Mouse (Mus musculus): ENCODE data around the gene Nol9. TPM values are rescaled to one million over a fixed set of nuclear protein-coding genes. Genes with fewer than 3 reads are reported as not detected.
A peak's percentile ranks its signal among the peaks of the same experiment; 100 is the strongest.
"Not testable (repeated sequence)": the region's sequence is repeated elsewhere in the genome, so short reads cannot be mapped to it uniquely, and the experiment has no call there.

Gene Nol9
- polyA plus RNA-seq, 1 experiment from 2014 or later, result 18.1 TPM

DNA sequence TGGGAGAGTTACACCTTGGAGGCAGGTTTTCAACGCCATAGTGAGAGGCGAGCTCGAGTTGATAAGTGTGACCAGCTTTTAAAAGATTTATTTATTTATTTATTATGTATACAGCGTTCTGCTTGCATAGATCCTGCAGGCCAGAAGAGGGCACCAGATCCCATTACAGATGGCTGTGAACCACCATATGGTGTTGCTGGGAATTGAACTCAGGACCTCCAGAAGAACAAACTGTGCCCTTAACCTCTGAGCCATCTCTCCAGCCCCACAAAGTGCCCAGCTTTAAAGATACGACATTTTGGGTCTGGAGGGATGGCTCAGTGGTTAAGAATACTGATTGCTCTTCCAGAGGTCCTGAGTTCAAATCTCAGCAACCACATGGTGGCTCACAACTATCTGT lies 10.0 kb upstream of the Nol9 start:
- Histone ChIP-seq H3K27me3 (replicated peaks) (peaks cover 19% of the 10 kb centered on the region), H3K9ac (no peak overlapping the region), H3K27ac (replicated peaks) (no peak overlapping the region), H3K9me3 (no peaks in the 10 kb centered on the region), H3K4me2 (no peak overlapping the region), H3K4me1 (peaks cover 45% of the 10 kb centered on the region), H3K36me3 (peaks cover 20% of the 10 kb centered on the region), H3K4me3 (no peak overlapping the region)
- WGBS, result 32% methylated on average over 5 of the region's 5 CpGs
- ATAC-seq (ENCODE audit: extremely low read depth, insufficient number of reproducible peaks, low FRiP score, low TSS enrichment), result no peak

DNA sequence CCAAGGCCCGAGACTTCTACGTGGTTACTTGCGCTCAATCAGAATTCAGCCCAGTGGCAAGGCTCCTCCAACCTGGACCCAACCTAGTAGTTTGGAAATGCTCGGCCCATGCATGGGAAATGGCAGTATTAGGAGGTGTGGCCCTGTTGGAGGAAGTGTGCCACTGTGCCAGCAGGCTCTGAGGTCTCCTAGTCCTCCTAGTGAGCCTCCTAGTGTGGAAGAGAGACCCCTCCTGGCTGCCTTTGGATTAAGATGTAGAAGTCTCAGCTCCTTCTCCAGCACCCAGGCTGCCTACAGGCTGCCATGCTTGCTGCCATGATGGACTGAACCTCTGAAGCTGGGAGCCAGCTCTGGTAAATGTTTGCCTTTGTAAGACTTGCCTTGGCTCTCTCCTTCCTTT lies 9.1 kb upstream of the Nol9 start:
- H3K9ac ChIP-seq, result no peak overlapping the region
- 79% methylated on average over 4 of the region's 4 CpGs for WGBS

DNA sequence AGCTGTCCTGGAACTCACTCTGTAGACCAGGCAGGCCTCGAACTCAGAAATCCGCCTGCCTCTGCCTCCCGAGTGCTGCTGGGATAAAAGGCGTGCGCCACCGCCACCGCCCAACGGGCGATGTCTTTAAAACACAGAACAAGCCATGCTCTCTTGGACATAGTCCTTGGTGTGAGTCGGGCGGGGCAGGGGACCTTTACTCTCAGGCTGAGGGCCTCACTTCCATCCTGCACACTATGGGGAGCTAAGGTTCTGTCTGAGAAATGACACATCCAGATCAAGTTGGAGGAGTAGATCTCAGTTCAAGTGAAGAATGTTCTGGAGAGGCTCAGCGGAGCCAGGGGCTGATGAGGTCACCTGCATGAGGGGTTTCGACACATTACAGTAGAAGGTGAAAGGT lies 6.2 kb upstream of the Nol9 start:
- WGBS, result 81% methylated on average over 13 of the region's 13 CpGs
- Histone ChIP-seq H3K9ac (no peak overlapping the region), H3K36me3 (no peaks in the 10 kb centered on the region), H3K4me3 (no peak overlapping the region), H3K27me3 (replicated peaks) (peaks cover 19% of the 10 kb centered on the region), H3K27ac (replicated peaks) (no peak overlapping the region), H3K9me3 (no peaks in the 10 kb centered on the region), H3K4me1 (peaks cover 13% of the 10 kb centered on the region), H3K4me2 (no peak overlapping the region)
- no peak for ATAC-seq (ENCODE audit: extremely low read depth, insufficient number of reproducible peaks, low FRiP score, low TSS enrichment)

More for the DNA sequence above, 9.1 kb upstream of the Nol9 start:
- Histone ChIP-seq H3K9me3 (no peaks in the 10 kb centered on the region), H3K4me2 (no peak overlapping the region), H3K4me1 (peaks cover 36% of the 10 kb centered on the region), H3K36me3 (peaks cover 11% of the 10 kb centered on the region), H3K27ac (replicated peaks) (no peak overlapping the region), H3K4me3 (no peak overlapping the region), H3K27me3 (replicated peaks) (peaks cover 19% of the 10 kb centered on the region)
- ATAC-seq (ENCODE audit: extremely low read depth, insufficient number of reproducible peaks, low FRiP score, low TSS enrichment), result no peak

- not testable (repeated sequence) for H3K9ac ChIP-seq; H3K4me3 ChIP-seq; H3K27ac ChIP-seq (replicated peaks); H3K9me3 ChIP-seq; ATAC-seq (ENCODE audit: extremely low read depth, insufficient number of reproducible peaks, low FRiP score, low TSS enrichment); H3K36me3 ChIP-seq; H3K4me2 ChIP-seq
- H3K4me1 ChIP-seq, result peaks cover 14% of the 10 kb centered on the region
- 89% methylated on average over 6 of the region's 6 CpGs for WGBS
- H3K27me3 ChIP-seq (replicated peaks), result peaks cover 18% of the 10 kb centered on the region
These were observed 2.7 kb upstream of the Nol9 start for GRCm38 (mm10) chr4:152036464-152036863.

DNA sequence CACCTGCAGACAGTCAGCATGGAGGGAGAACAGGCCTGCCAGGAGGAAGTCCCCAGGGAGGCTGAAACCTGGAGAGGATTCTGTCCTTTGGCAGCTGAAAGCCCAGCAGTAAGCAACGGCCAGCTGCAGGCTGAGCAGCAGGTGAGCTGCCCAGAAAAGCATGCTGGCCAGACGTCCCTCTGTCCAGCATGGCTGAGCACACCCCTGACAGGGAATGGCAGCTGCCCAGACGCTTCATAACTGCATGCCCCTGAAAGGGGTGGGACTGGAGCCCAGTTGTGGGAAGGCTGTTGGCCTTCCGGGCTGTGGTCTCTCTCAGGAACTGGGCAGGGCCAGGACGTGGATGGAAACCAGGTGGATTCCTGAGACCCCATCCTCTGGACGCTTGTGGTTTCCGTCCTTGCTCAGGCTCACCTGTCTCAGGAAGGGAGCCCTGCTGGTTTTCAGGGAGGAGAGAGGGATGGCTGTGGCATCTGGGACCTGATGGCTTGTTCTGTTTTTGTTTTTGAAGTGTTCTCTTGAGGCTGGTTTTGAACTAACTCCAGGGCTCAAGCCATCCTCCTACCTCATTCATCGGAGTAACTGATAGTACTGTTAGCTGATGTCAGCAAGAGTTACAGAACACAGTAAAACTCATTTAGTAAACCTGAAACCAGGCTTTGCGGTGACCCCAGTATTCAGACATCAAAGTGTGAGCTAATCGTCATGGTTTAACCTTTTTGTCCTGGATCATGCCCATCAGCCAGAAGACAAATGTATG lies 716 bp upstream of the Nol9 start, which contains the start of gene Tas1r1:
Tas1r1 (minus strand) TSS at position 344 of the 760 bp plus-strand sequence.
- 38% methylated on average over 10 of the region's 10 CpGs for WGBS
- Histone ChIP-seq H3K4me3 (peak within 1 kb of the TSS; percentile 90), H3K9me3 (no peaks in the 10 kb centered on the region), H3K9ac (peak within 1 kb of the TSS; percentile 90), H3K27ac (replicated peaks) (no peak within 1 kb of the TSS), H3K4me1 (peaks cover 14% of the 10 kb centered on the region), H3K4me2 (peak within 1 kb of the TSS; percentile 99), H3K36me3 (peaks cover 25% of the 10 kb centered on the region), H3K27me3 (replicated peaks) (peaks cover 3% of the 10 kb centered on the region; the same call in 1 of the 2 replicates)
- no peak for ATAC-seq (ENCODE audit: extremely low read depth, insufficient number of reproducible peaks, low FRiP score, low TSS enrichment)

- Histone ChIP-seq H3K4me2 (peak overlapping the region; percentile 99), H3K9ac (peak overlapping the region; percentile 90), H3K4me1 (peaks cover 14% of the 10 kb centered on the region), H3K27me3 (replicated peaks) (no peaks in the 10 kb centered on the region), H3K27ac (replicated peaks) (no peak overlapping the region), H3K4me3 (peak overlapping the region; percentile 90), H3K9me3 (no peaks in the 10 kb centered on the region), H3K36me3 (peaks cover 40% of the 10 kb centered on the region)
- WGBS, result 4% methylated on average over 25 of the region's 25 CpGs
- no peak for ATAC-seq (ENCODE audit: extremely low read depth, insufficient number of reproducible peaks, low FRiP score, low TSS enrichment)
These were observed 750 bp downstream of the Nol9 start for GRCm38 (mm10) chr4:152039831-152040310.

- peaks cover 14% of the 10 kb centered on the region for H3K4me1 ChIP-seq
- 93% methylated on average over 22 of the region's 22 CpGs for whole genome bisulfite sequencing
- H3K27me3 ChIP-seq (replicated peaks), result no peaks in the 10 kb centered on the region
- no peak overlapping the region for H3K4me2 ChIP-seq
- H3K9ac ChIP-seq, result no peak overlapping the region
- no peaks in the 10 kb centered on the region for H3K9me3 ChIP-seq
- no peak overlapping the region for H3K4me3 ChIP-seq
- H3K27ac ChIP-seq (replicated peaks), result no peak overlapping the region
- peaks cover 62% of the 10 kb centered on the region for H3K36me3 ChIP-seq
- no peak for ATAC-seq (ENCODE audit: extremely low read depth, insufficient number of reproducible peaks, low FRiP score, low TSS enrichment)
These were observed 3.0 kb downstream of the Nol9 start for GRCm38 (mm10) chr4:152041924-152042641.

DNA sequence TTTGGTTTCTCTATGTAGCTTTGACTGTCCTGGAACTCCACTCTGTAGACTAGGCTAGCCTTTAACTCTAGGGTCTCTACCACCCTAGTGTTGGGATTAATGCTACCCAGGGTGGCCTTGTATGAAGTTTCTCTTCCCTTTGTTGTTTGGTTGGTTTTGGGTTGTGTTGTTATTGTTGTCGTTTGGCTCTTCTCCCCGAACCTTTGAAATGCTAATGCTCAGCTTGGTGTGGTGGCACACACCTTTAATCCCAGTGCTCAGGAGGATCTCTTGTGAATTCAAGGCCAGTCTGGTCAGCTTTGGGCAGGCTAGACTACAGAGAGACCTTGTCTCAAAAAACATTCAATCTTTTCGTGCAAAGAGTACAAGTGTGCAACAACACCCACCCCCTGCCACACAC lies 4.0 kb downstream of the Nol9 start:
- Histone ChIP-seq H3K4me1 (peaks cover 14% of the 10 kb centered on the region), H3K4me2 (no peak overlapping the region), H3K9me3 (no peaks in the 10 kb centered on the region), H3K36me3 (peaks cover 73% of the 10 kb centered on the region), H3K9ac (no peak overlapping the region), H3K27me3 (replicated peaks) (no peaks in the 10 kb centered on the region), H3K27ac (replicated peaks) (no peak overlapping the region), H3K4me3 (no peak overlapping the region)
- ATAC-seq (ENCODE audit: extremely low read depth, insufficient number of reproducible peaks, low FRiP score, low TSS enrichment), result no peak
- whole genome bisulfite sequencing, result 84% methylated on average over 3 of the region's 3 CpGs

GRCm38 (mm10) chr4:152044609-152045008 lies 5.5 kb downstream of the Nol9 start:
- Histone ChIP-seq H3K27me3 (replicated peaks) (no peaks in the 10 kb centered on the region), H3K9me3 (no peaks in the 10 kb centered on the region), H3K9ac (no peak overlapping the region), H3K36me3 (peaks cover 86% of the 10 kb centered on the region), H3K4me1 (peaks cover 11% of the 10 kb centered on the region), H3K27ac (replicated peaks) (no peak overlapping the region), H3K4me3 (no peak overlapping the region), H3K4me2 (no peak overlapping the region)
- no peak for ATAC-seq (ENCODE audit: extremely low read depth, insufficient number of reproducible peaks, low FRiP score, low TSS enrichment)
- whole genome bisulfite sequencing, result 80% methylated on average over 6 of the region's 6 CpGs

DNA sequence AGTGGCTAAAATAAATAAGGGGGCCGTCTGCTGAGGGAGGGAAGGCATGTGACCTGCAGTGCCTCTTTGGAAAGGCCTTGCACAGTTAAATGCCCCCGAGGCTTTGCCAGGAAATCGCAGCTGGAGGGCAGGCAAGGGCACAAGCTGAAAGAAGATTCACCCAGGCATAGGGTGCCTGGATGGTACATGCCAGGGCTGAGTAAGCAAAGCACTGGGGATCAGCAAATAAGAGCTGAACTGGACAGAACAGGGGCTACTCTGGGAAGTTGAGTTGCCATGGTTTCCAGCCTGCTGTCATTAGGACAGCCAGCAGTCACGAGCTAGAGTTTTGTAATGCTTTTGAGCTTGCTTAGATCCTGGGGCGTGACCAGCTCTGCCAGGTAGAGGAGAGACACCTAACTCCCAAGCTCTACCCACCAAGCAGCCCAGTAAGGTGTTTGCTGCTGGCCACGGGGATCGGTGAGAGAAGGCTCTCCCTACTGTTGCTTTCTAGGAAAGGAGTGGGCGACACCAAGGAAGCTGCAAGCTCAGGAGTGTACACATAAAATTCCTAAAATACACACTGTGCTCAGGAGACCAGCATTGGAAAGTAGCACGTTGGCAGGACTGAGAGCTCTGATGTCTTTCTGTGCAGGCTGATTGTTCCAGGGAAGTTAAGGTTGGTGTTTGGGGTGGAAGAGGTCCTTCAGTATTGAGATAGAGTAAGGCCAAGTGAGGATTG lies 23.4 kb downstream of the Nol9 start:
- Histone ChIP-seq H3K9me3 (no peaks in the 10 kb centered on the region), H3K9ac (no peak overlapping the region), H3K27me3 (replicated peaks) (no peaks in the 10 kb centered on the region), H3K36me3 (peaks cover 44% of the 10 kb centered on the region), H3K27ac (replicated peaks) (no peak overlapping the region), H3K4me3 (no peak overlapping the region), H3K4me2 (no peak overlapping the region), H3K4me1 (peaks cover 8% of the 10 kb centered on the region)
- no peak for ATAC-seq (ENCODE audit: extremely low read depth, insufficient number of reproducible peaks, low FRiP score, low TSS enrichment)
- WGBS, result 75% methylated on average over 9 of the region's 9 CpGs

- Histone ChIP-seq H3K4me3 (no peak overlapping the region), H3K27ac (replicated peaks) (no peak overlapping the region), H3K4me1 (peaks cover 12% of the 10 kb centered on the region), H3K4me2 (no peak overlapping the region), H3K27me3 (replicated peaks) (no peaks in the 10 kb centered on the region), H3K36me3 (peaks cover 4% of the 10 kb centered on the region; the same call in 1 of the 2 replicates), H3K9me3 (no peaks in the 10 kb centered on the region), H3K9ac (no peak overlapping the region)
- ATAC-seq (ENCODE audit: extremely low read depth, insufficient number of reproducible peaks, low FRiP score, low TSS enrichment), result no peak
These were observed 28.2 kb downstream of the Nol9 start for GRCm38 (mm10) chr4:152067280-152067679.
